Mouse (Mus musculus) forebrain, postnatal 0 days (tissue): ENCODE measurements around the gene Ssbp3. TPM values are rescaled to one million over a fixed set of nuclear protein-coding genes. Genes with fewer than 3 reads are reported as not detected.
A peak's percentile ranks its signal among the peaks of the same experiment; 100 is the strongest.

Experiments
- ATAC-seq: fragments of 200-750 bp; cut with Nextera tagmentation; 2 replicates; pipeline ENCODE4 v1.8.0; 2017; ENCODE audit warnings: mild to moderate bottlenecking, moderate library complexity
- DNase-seq: peaks from one replicate; pipeline ENCODE4 v3.0.0-alpha.2; 2015
- H3K27ac ChIP-seq: fragments of 300-500 bp; sonication (generic); 2 replicates; pipeline ENCODE4 v1.5.1; 2014; ENCODE audit warnings: low read depth, mild to moderate bottlenecking, antibody characterized with exemption, low read length, moderate library complexity, mixed read lengths
- H3K27me3 ChIP-seq: fragments of 300-500 bp; sonication (generic); 2 replicates; pipeline ENCODE4 v1.6.1; 2014; ENCODE audit warnings: mild to moderate bottlenecking, low read length, mixed read lengths; ENCODE audit not compliant: insufficient read depth
- H3K36me3 ChIP-seq: fragments of 300-500 bp; sonication (generic); 2 replicates; pipeline ENCODE4 v1.6.1; 2014; ENCODE audit warnings: mild to moderate bottlenecking, moderate library complexity; ENCODE audit not compliant: insufficient read depth
- H3K4me1 ChIP-seq: fragments of 300-500 bp; sonication (generic); 2 replicates; pipeline ENCODE4 v1.6.1; 2014; ENCODE audit warnings: antibody characterized with exemption; ENCODE audit not compliant: insufficient read depth
- H3K4me2 ChIP-seq: fragments of 300-500 bp; sonication (generic); 2 replicates; pipeline ENCODE4 v1.6.1; 2014; ENCODE audit warnings: low read depth, mild to moderate bottlenecking, moderate library complexity
- H3K4me3 ChIP-seq: fragments of 300-500 bp; sonication (generic); 2 replicates; pipeline ENCODE4 v1.5.1; 2014; ENCODE audit warnings: low read depth, low read length, mixed read lengths
- H3K9ac ChIP-seq: fragments of 300-500 bp; sonication (generic); 2 replicates; pipeline ENCODE4 v1.6.1; 2014; ENCODE audit warnings: mild to moderate bottlenecking
- H3K9me3 ChIP-seq: fragments of 300-500 bp; sonication (generic); 2 replicates; pipeline ENCODE4 v1.6.1; 2016; ENCODE audit warnings: low read length
- CTCF ChIP-seq: sonication (generic); IDR thresholded peaks from 2 replicates; pipeline ENCODE4 v1.5.1; 2016; ENCODE audit warnings: antibody characterized with exemption, control low read depth, low read depth
- WGBS: fragments of 180-500 bp; shearing (Covaris S2); extraction: QIAGEN DNeasy Blood & Tissue Kit; methylation state at CpG from one replicate; pipeline ENCODE4 v1.1.7; 2014; 5-methylcytosine and 5-hydroxymethylcytosine counted together
- polyA plus RNA-seq: library from polyadenylated mRNA; unstranded; fragments of >200 nt; fragmentation: Nextera tagmentation; extraction: Ambion mirVana; gene quantifications from 2 replicates; pipeline ENCODE4 v1.2.1, GENCODE M21; 2015
- total RNA-seq: library from RNA; depleted of rRNA; stranded (reverse); fragments of >200 nt; gene quantifications from 2 replicates; pipeline ENCODE4 v1.2.3, GENCODE M21; 2014

Gene Ssbp3
- total and polyA plus RNA-seq, 2 experiments from 2014 or later, result 117 to 137 TPM

DNA sequence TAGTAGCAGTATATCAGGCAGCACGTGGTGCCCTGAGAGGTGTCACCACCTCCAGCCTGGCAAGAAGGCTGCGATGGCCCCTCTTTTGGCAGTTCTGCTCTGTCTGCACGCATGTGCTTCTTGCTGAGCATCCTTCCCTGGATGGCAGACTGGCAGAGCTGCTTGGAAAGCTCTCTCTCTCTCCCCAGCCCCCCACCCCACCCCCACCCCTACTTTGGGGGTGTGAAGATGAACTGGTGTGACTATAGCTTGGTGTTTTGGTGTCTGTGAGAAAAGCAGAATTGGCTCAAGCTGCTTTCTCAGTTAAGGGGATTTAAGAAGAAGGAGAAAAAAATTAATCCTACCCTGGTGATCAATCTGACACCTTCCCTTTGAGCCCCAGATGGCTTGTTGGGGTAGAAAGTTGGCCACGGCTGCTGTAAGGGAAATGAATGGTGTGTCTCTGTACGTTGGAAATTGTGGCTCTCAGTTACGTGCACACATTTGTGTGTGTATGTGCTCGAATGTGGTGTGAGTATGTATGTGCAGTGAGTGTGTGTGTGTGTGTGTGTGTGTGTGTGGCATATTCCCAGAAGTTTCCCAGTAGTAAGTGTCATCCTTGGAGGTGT lies 73.5 kb downstream of the Ssbp3 start:
- peak; percentile 58 for DNase-seq
- no peak for TF ChIP-seq CTCF
- WGBS, result 40% methylated on average over 7 of the region's 7 CpGs

DNA sequence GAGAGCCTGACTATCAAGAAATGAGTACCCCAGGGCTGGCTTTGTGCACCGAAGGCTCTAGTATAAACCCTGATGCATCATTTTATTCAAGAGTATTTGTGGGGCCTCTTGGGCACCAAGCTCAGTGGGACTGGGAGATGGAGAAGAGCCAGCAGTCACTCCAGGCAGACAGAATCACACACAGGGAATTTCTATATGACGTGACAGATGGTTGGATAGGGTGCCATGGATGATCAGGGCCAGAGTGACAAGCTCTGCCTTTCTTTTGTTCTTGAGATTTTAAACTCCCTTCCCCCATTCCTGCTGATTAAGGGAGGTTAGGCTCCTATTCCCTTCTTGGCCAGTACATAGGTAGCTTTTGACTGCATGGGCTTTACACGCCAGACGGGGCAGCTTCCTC lies 74.8 kb downstream of the Ssbp3 start:
- Histone ChIP-seq H3K4me1 (peaks cover 31% of the 10 kb centered on the region), H3K27ac (peak overlapping the region; percentile 45; the same call in 1 of the 2 replicates), H3K4me2 (no peak overlapping the region), H3K36me3 (no peaks in the 10 kb centered on the region), H3K9ac (no peak overlapping the region), H3K27me3 (no peaks in the 10 kb centered on the region), H3K9me3 (no peaks in the 10 kb centered on the region), H3K4me3 (no peak overlapping the region)
- TF ChIP-seq CTCF, result no peak
- ATAC-seq (peak; percentile 9; the same call in 1 of the 2 replicates), DNase-seq (peak; percentile 54)
- 43% methylated on average over 4 of the region's 4 CpGs for WGBS

More for the DNA sequence above, 73.5 kb downstream of the Ssbp3 start:
- H3K27me3 ChIP-seq, result no peaks in the 10 kb centered on the region
- H3K36me3 ChIP-seq, result no peaks in the 10 kb centered on the region
- H3K4me2 ChIP-seq, result no peak overlapping the region
- H3K9me3 ChIP-seq, result no peaks in the 10 kb centered on the region
- H3K27ac ChIP-seq, result peak overlapping the region; percentile 75
- H3K9ac ChIP-seq, result no peak overlapping the region
- peak; percentile 80 for ATAC-seq
- peaks cover 31% of the 10 kb centered on the region for H3K4me1 ChIP-seq
- no peak overlapping the region for H3K4me3 ChIP-seq

DNA sequence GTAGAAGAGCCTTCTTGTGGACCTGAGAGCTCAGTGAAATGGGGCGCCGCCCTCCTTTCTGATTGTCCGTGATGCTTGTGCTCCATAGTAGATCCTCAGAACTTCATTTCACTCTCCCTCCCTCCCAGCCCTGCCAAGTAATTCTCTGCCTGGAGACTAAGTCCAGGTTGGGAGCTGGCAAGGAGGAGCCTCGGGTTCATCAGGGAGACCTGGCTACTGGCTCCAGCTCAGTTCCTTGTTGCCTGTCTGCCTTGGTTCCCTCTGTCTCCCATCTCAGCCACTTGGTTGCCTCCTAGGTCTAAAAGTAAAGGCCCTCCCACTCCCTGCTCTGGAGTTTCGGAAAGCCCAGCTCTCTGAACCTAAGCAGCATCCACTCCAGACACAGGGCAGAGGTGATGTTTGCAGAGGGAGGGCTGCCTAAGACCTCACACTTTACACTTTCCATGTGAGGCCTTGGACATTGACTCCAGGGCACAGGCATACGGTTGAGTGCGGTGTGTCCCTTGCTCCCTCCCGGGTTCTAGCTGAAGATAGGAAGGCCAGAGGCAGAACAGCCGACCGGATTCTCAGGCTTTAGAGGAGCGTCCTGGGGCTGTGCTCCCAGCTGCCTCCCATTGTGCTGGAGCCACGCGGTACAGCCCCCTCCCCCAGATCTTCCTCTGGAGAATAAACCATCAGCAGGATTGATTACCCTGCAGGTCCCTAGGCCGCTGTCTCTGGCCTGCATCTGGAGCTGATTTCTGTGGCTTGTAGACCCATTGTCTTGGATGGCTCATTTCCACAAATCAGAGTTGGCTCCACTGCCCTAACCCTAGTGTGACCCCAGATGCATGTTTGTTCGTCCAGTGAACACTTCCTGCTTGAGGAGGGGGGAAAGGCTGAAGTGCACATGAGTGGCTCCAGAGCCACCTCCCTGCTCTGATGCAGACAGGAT lies 75.7 kb downstream of the Ssbp3 start:
- no peak for ATAC-seq

DNA sequence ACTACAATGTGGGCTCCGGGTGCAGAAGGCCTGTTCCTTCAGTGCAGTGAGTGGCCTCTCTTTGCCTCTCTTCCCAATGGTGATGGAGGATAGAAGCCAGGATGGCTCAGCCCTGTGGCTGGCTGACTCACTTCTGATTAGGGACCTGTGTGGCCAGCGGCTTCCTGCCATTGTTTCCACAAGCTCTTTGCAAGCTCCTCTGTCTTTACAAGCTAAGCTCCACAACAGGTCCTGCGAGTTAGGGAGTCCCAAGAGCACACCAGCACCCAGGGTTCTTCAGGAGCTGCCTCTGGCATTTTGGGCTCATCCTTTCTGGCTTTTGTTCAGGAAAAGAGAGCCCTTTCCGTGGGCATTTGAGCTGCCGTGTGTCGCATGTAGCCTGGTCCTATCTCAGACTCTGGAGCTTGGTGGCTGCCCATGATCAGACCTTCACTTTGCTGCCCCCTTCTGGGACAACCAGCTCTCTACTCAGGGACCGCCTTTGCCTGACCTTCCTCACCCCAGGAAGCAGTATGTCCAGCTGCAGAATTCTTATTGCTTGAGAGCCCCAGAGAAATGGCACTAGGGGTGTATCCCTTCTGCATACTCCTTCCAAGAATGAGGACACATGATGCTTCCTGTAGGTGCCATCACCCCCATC lies 77.3 kb downstream of the Ssbp3 start:
- Histone ChIP-seq H3K36me3 (no peaks in the 10 kb centered on the region), H3K4me2 (no peak overlapping the region), H3K9ac (no peak overlapping the region), H3K9me3 (no peaks in the 10 kb centered on the region), H3K4me3 (no peak overlapping the region), H3K27me3 (no peaks in the 10 kb centered on the region), H3K4me1 (peaks cover 30% of the 10 kb centered on the region), H3K27ac (no peak overlapping the region)
- TF ChIP-seq CTCF, result peak; percentile 53
- DNase-seq (peak; percentile 50), ATAC-seq (no peak)
- WGBS, result 17% methylated on average over 7 of the region's 7 CpGs

More for the DNA sequence above, 75.7 kb downstream of the Ssbp3 start:
- WGBS, result 44% methylated on average over 15 of the region's 15 CpGs
- Histone ChIP-seq H3K27ac (peak overlapping the region; percentile 45; the same call in 1 of the 2 replicates), H3K27me3 (no peaks in the 10 kb centered on the region), H3K9me3 (no peaks in the 10 kb centered on the region), H3K4me3 (no peak overlapping the region), H3K9ac (peak overlapping the region; percentile 28; the same call in 1 of the 2 replicates), H3K36me3 (no peaks in the 10 kb centered on the region), H3K4me2 (no peak overlapping the region), H3K4me1 (peaks cover 31% of the 10 kb centered on the region)
- no peak for DNase-seq
- no peak for TF ChIP-seq CTCF

DNA sequence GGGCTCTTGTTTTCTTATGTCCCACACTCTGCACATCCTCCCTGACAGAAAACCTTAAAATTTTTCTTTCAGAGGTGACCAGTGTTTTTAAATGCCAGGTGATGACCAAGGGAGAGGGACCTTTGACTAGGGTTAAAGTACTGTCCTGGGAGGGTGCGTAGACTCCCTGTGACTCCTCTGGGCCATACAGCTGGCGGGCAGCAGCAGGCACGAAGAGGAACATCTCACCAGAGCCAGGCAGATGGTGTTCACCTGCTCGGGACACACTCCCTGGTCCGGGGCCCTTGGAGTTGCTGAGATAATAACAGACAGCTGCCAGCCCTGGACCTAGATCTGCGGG lies 78.4 kb downstream of the Ssbp3 start:
- no peaks in the 10 kb centered on the region for H3K36me3 ChIP-seq
- H3K27ac ChIP-seq, result no peak overlapping the region; the same call in 1 of the 2 replicates
- H3K4me1 ChIP-seq, result peaks cover 25% of the 10 kb centered on the region
- ATAC-seq (no peak; the same call in 1 of the 2 replicates), DNase-seq (no peak)
- no peak overlapping the region for H3K9ac ChIP-seq
- H3K9me3 ChIP-seq, result no peaks in the 10 kb centered on the region
- 33% methylated on average over 6 of the region's 6 CpGs for WGBS
- no peak for TF ChIP-seq CTCF
- H3K4me2 ChIP-seq, result no peak overlapping the region
- H3K27me3 ChIP-seq, result no peaks in the 10 kb centered on the region
- no peak overlapping the region for H3K4me3 ChIP-seq

DNA sequence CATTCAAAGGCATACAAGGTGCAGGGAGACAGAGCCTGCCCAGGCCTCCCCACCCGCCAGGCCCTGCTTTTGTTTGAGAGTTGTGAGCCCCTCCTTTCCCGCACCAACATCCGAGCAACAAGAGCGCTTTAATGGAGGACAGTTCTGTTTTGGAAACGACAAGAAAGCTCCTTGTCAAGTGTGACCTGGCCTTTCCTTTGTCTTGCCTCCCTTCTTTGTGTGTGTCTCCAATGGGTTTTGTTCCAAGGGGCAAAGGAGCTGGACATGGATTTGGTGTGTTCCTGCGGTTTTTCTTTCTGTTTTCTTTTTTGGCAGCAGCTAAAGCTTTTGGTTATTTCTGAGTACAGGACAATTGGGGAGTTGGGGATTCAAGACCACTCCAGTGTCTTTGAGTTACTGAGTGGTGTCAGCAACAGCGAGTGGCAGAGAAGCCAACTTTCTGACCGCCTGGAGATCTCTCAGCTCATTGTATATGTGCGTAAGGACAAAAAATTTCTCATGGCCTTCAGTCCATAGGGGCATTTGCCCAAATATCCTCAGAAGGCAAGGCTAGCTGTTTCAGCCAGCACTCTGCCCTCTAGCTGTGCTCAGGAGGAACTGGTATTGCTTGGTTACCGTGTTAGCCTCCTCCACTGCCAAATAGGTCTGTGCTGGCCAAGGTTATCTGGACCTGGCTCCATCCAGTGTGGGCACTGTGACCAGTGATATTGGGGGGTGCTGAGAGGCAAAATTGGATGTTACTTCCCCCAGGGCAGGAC lies 78.9 kb downstream of the Ssbp3 start:
- WGBS, result 12% methylated on average over 10 of the region's 10 CpGs
- H3K4me2 ChIP-seq, result 0 out of 2 replicates have a peak overlapping the region, but pooled peaks have one; percentile 1
- DNase-seq, result peak; percentile 58
- H3K27me3 ChIP-seq, result no peaks in the 10 kb centered on the region
- peak; percentile 44 for ATAC-seq
- no peak overlapping the region for H3K9ac ChIP-seq
- no peaks in the 10 kb centered on the region for H3K36me3 ChIP-seq
- peak; percentile 78 for TF ChIP-seq CTCF
- H3K27ac ChIP-seq, result no peak overlapping the region; the same call in 1 of the 2 replicates
- peaks cover 26% of the 10 kb centered on the region for H3K4me1 ChIP-seq
- no peak overlapping the region for H3K4me3 ChIP-seq
- no peaks in the 10 kb centered on the region for H3K9me3 ChIP-seq
